Mouse (Mus musculus) kidney, embryonic 14.5 days (tissue): ENCODE measurements at regions not wholly inside any gene's neighbourhood (a gene's known extent, or its start where the extent isn't known, plus 50 kb on each side); places are given as distances from the start of the nearest gene placed in this dataset.
"Not testable (repeated sequence)": the region's sequence is repeated elsewhere in the genome, so short reads cannot be mapped to it uniquely, and the experiment has no call there.

ENCODE experiments used
- ATAC-seq: fragments of 200-750 bp; cut with Nextera tagmentation; 2 replicates; pipeline ENCODE4 v1.8.0; 2017; ENCODE audit warnings: moderate number of reproducible peaks, mild to moderate bottlenecking, moderate TSS enrichment, moderate library complexity; ENCODE audit not compliant: low FRiP score, low TSS enrichment
- H3K27ac ChIP-seq: fragments of 300-500 bp; sonication (generic); 2 replicates; pipeline ENCODE4 v1.5.1; 2014; ENCODE audit warnings: low read depth, mild to moderate bottlenecking, low read length, moderate library complexity, mixed read lengths
- H3K27me3 ChIP-seq: fragments of 300-500 bp; sonication (generic); 2 replicates; pipeline ENCODE4 v1.6.1; 2014; ENCODE audit warnings: mild to moderate bottlenecking, low read length; ENCODE audit not compliant: control insufficient read depth, insufficient read depth
- H3K36me3 ChIP-seq: fragments of 300-500 bp; sonication (generic); 2 replicates; pipeline ENCODE4 v1.6.1; 2014; ENCODE audit warnings: low read length, mixed read lengths; ENCODE audit not compliant: control insufficient read depth, insufficient read depth
- H3K4me1 ChIP-seq: fragments of 300-500 bp; sonication (generic); 2 replicates; pipeline ENCODE4 v1.6.1; 2014; ENCODE audit warnings: low read length, mixed read lengths; ENCODE audit not compliant: control insufficient read depth, insufficient read depth
- H3K4me2 ChIP-seq: fragments of 300-500 bp; sonication (generic); replicated peaks from 2 replicates; pipeline ENCODE4 v1.6.1; 2014; ENCODE audit warnings: low read depth, mild to moderate bottlenecking, low read length
- H3K4me3 ChIP-seq: fragments of 300-500 bp; sonication (generic); 2 replicates; pipeline ENCODE4 v1.5.1; 2014; ENCODE audit warnings: mild to moderate bottlenecking, low read length
- H3K9ac ChIP-seq: fragments of 300-500 bp; sonication (generic); 2 replicates; pipeline ENCODE4 v1.6.1; 2014; ENCODE audit warnings: low read depth, mild to moderate bottlenecking, low read length, moderate library complexity
- H3K9me3 ChIP-seq: fragments of 300-500 bp; sonication (generic); 2 replicates; pipeline ENCODE4 v1.6.1; 2016; ENCODE audit warnings: low read length; ENCODE audit not compliant: control insufficient read depth
- WGBS: fragments of 180-500 bp; shearing (Covaris S2); extraction: QIAGEN DNeasy Blood & Tissue Kit; methylation state at CpG from one replicate; pipeline ENCODE4 v1.1.7; 2014; 5-methylcytosine and 5-hydroxymethylcytosine counted together

GRCm38 (mm10) chr3:7306800-7307199 lies 686.6 kb upstream of the 1700008P02Rik start:
- 46% methylated on average over 3 of the region's 3 CpGs for WGBS
- Histone ChIP-seq H3K36me3 (no peaks in the 10 kb centered on the region), H3K9me3 (no peaks in the 10 kb centered on the region), H3K4me2 (no peak overlapping the region), H3K27ac (no peak overlapping the region), H3K4me3 (no peak overlapping the region), H3K27me3 (no peaks in the 10 kb centered on the region), H3K4me1 (no peaks in the 10 kb centered on the region), H3K9ac (no peak overlapping the region)
- no peak for ATAC-seq

DNA sequence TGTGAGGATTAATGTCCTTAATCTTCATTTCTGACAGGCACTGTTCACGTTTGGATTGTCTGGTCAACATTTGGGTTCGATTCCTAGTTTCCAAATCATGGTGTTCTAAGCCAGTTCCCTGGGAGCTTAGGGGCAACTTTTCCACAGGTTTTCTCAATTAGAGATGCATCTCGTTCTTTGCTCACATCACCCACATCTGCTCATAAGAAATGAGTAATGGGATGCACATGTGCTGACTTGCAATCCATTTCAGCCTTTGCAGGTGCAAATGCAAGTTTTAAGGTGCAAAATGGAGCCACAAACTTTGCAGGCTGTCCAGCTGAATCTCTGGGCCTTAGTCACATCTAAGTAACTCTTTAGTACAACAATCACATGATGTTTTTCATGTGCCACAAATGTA lies 678.3 kb upstream of the 1700008P02Rik start:
- 71% methylated on average over 3 of the region's 3 CpGs for WGBS
- H3K36me3 ChIP-seq, result no peaks in the 10 kb centered on the region
- no peak overlapping the region for H3K27ac ChIP-seq
- ATAC-seq, result no peak
- no peaks in the 10 kb centered on the region for H3K9me3 ChIP-seq
- H3K9ac ChIP-seq, result no peak overlapping the region
- H3K4me1 ChIP-seq, result no peaks in the 10 kb centered on the region
- H3K4me3 ChIP-seq, result no peak overlapping the region
- no peak overlapping the region for H3K4me2 ChIP-seq
- H3K27me3 ChIP-seq, result no peaks in the 10 kb centered on the region

GRCm38 (mm10) chr3:7291026-7291425 lies 670.8 kb upstream of the 1700008P02Rik start:
- Histone ChIP-seq H3K27me3 (no peaks in the 10 kb centered on the region), H3K9me3 (no peaks in the 10 kb centered on the region), H3K36me3 (no peaks in the 10 kb centered on the region), H3K4me1 (no peaks in the 10 kb centered on the region), H3K9ac (no peak overlapping the region), H3K4me3 (no peak overlapping the region), H3K4me2 (no peak overlapping the region), H3K27ac (no peak overlapping the region)
- no peak for ATAC-seq

GRCm38 (mm10) chr3:7257591-7257990 lies 637.3 kb upstream of the 1700008P02Rik start:
- no peak overlapping the region for H3K4me3 ChIP-seq
- no peak overlapping the region for H3K9ac ChIP-seq
- no peaks in the 10 kb centered on the region for H3K27me3 ChIP-seq
- H3K27ac ChIP-seq, result peak overlapping the region; percentile 62; the same call in 1 of the 2 replicates
- H3K4me2 ChIP-seq, result no peak overlapping the region
- H3K4me1 ChIP-seq, result no peaks in the 10 kb centered on the region
- peak; percentile 93 for ATAC-seq
- WGBS, result 23% methylated on average over 3 of the region's 3 CpGs
- H3K9me3 ChIP-seq, result no peaks in the 10 kb centered on the region
- no peaks in the 10 kb centered on the region for H3K36me3 ChIP-seq

GRCm38 (mm10) chr3:7248337-7248736 lies 628.1 kb upstream of the 1700008P02Rik start:
- no peak overlapping the region for H3K27ac ChIP-seq
- no peak overlapping the region for H3K4me3 ChIP-seq
- H3K4me1 ChIP-seq, result no peaks in the 10 kb centered on the region
- H3K27me3 ChIP-seq, result no peaks in the 10 kb centered on the region
- no peak for ATAC-seq
- H3K36me3 ChIP-seq, result no peaks in the 10 kb centered on the region
- H3K9me3 ChIP-seq, result no peaks in the 10 kb centered on the region
- H3K4me2 ChIP-seq, result no peak overlapping the region
- 84% methylated on average over 4 of the region's 4 CpGs for WGBS
- no peak overlapping the region for H3K9ac ChIP-seq

DNA sequence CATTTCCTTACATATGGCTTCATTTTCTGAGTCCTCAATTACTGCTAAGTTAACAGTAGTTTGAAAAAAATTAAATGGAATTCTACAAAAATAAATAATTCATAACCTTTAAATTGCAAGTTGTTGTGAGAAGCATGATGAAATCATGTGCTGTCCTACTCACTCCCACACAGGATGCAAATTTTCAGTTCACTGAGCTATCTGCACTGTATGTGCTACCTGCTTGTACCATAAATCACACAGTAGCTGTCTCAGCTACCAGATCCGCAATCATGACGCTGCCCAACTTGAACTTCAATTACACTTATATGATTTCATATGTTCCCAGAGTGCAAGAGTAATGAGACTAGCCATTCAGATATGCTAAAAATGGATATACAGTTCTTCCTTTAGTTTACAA lies 609.5 kb upstream of the 1700008P02Rik start:
- no peaks in the 10 kb centered on the region for H3K36me3 ChIP-seq
- WGBS, result 80% methylated on average over 2 of the region's 2 CpGs
- H3K9me3 ChIP-seq, result no peaks in the 10 kb centered on the region
- ATAC-seq, result no peak
- H3K4me1 ChIP-seq, result no peaks in the 10 kb centered on the region
- no peak overlapping the region for H3K9ac ChIP-seq
- no peak overlapping the region for H3K4me3 ChIP-seq
- no peaks in the 10 kb centered on the region for H3K27me3 ChIP-seq
- H3K4me2 ChIP-seq, result no peak overlapping the region
- H3K27ac ChIP-seq, result no peak overlapping the region

GRCm38 (mm10) chr3:7188531-7188930 lies 568.3 kb upstream of the 1700008P02Rik start:
- H3K4me2 ChIP-seq, H3K9ac ChIP-seq, H3K4me3 ChIP-seq, ATAC-seq, H3K4me1 ChIP-seq, H3K36me3 ChIP-seq, H3K27me3 ChIP-seq, H3K9me3 ChIP-seq, H3K27ac ChIP-seq: not testable (repeated sequence)
- WGBS, result 96% methylated on average over 1 of the region's 1 CpGs

- WGBS, result 74% methylated on average over 3 of the region's 3 CpGs
- Histone ChIP-seq H3K9ac (no peak overlapping the region), H3K36me3 (no peaks in the 10 kb centered on the region), H3K4me2 (no peak overlapping the region), H3K27me3 (no peaks in the 10 kb centered on the region), H3K27ac (no peak overlapping the region), H3K4me3 (no peak overlapping the region), H3K4me1 (no peaks in the 10 kb centered on the region), H3K9me3 (no peaks in the 10 kb centered on the region)
- ATAC-seq, result no peak
These were observed 546.4 kb upstream of the 1700008P02Rik start for GRCm38 (mm10) chr3:7166596-7166995.

DNA sequence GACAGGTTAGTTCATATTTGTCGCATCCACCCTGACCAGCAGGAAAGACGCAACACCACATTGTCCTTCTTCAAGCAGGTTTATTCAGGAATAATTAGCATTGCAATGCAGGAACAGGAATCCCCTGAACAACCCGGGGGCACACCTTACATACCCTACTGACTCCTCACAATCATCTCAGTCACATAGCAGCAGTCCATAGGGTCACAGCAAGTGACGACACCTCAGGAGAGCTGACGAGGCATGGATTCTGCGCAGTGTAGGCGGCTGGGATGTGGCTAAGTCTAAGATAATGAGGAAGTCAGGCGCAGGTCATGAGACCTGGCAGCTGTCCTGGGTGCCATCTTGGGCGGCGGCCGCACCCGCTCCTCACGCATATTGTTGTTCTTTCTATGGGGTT lies 518.8 kb upstream of the 1700008P02Rik start:
- Histone ChIP-seq H3K4me1 (no peaks in the 10 kb centered on the region), H3K27me3 (no peaks in the 10 kb centered on the region), H3K4me3 (no peak overlapping the region), H3K9me3 (no peaks in the 10 kb centered on the region), H3K4me2 (no peak overlapping the region), H3K27ac (no peak overlapping the region), H3K9ac (no peak overlapping the region), H3K36me3 (no peaks in the 10 kb centered on the region)
- no peak for ATAC-seq
- WGBS, result 95% methylated on average over 13 of the region's 13 CpGs

- Histone ChIP-seq H3K9ac (no peak overlapping the region), H3K9me3 (no peaks in the 10 kb centered on the region), H3K27ac (no peak overlapping the region), H3K4me2 (no peak overlapping the region), H3K27me3 (no peaks in the 10 kb centered on the region), H3K4me3 (no peak overlapping the region), H3K4me1 (no peaks in the 10 kb centered on the region), H3K36me3 (no peaks in the 10 kb centered on the region)
- ATAC-seq, result no peak
- WGBS, result 84% methylated on average over 1 of the region's 1 CpGs
These were observed 514.5 kb upstream of the 1700008P02Rik start for GRCm38 (mm10) chr3:7134714-7135113.
